Mouse (Mus musculus): ENCODE data around the gene Hmgxb4. TPM values are rescaled to one million over a fixed set of nuclear protein-coding genes. Genes with fewer than 3 reads are reported as not detected.

Hmgxb4 gene
- polyA plus RNA-seq, 1 experiment from 2014 or later = 30.8 TPM

DNA sequence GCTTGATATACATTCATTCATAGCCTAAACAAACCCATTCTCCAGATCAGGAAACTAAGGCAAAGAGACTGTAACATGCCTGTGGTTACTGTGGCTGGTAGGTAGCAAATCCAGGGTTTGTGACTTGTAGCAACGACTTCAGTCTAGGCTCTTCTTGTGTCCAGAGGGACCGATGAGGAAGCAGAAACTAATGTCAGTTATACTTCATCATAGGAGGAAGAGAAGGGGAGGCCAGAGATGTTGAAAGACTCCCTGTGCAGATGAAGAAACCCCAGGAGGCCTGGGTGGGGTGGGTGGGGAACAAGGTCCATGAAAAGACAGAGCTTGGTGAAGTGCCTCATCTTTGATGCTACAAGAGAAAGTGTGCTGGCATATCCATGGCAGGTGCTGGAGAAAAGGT is 62.5 kb downstream of the Hmgxb4 start:
- Histone ChIP-seq H3K4me1 (no peaks in the 10 kb centered on the region), H3K27me3 (replicated peaks) (no peaks in the 10 kb centered on the region), H3K9me3 (no peaks in the 10 kb centered on the region), H3K4me2 (replicated peaks) (no peak overlapping the region), H3K36me3 (peaks cover 6% of the 10 kb centered on the region; the same call in 1 of the 2 replicates), H3K27ac (no peak overlapping the region), H3K9ac (no peak overlapping the region), H3K4me3 (no peak overlapping the region)
- 90% methylated on average over 2 of the region's 2 CpGs for WGBS
- ATAC-seq (ENCODE audit: low FRiP score, low read depth) = no peak

DNA sequence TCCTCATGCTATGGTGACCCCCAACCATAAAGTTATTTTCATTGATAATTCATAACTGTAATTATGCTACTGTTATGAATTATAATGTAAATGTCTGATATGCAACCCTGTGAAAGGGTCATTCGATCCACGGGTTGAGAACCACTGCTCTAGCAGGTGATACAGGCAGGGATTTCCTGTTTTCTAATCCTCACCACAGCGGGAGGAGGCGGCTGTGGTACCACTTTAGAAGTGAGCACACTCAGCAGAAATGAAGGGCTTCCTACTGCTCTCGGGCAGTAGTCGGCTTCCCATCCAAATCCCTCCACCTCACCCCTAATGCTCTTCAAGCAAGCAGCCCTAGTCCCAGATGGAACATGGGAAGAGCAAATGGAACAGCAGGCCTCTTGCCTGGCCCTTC is 66.9 kb downstream of the Hmgxb4 start:
- Histone ChIP-seq H3K9ac (no peak overlapping the region), H3K27me3 (replicated peaks) (no peaks in the 10 kb centered on the region), H3K27ac (no peak overlapping the region), H3K9me3 (no peaks in the 10 kb centered on the region), H3K4me1 (no peaks in the 10 kb centered on the region), H3K4me3 (no peak overlapping the region), H3K4me2 (replicated peaks) (no peak overlapping the region), H3K36me3 (peaks cover 17% of the 10 kb centered on the region)
- no peak for ATAC-seq (ENCODE audit: low FRiP score, low read depth)
- WGBS = 90% methylated on average over 6 of the region's 6 CpGs

DNA sequence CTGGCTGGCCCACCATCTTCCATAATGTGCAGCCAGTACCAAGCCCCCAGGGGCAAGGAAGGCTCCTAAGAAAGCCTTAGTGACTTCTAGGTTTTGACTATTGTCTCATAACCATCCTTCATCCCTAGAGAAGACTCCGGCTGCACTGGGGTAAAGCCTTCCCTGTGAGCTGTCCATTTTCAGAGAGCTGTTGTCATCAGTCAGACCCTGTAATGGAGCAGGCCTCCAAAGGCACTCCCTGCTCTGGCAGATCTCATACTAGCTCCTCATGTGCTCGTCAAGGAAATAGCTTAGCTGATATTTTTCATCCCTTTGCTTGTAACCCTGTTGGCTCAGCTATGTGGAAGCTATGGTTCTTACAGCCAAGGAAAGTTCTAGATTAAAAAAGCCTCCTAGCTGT is 67.7 kb downstream of the Hmgxb4 start:
- no peaks in the 10 kb centered on the region for H3K9me3 ChIP-seq
- H3K27me3 ChIP-seq (replicated peaks) = no peaks in the 10 kb centered on the region
- no peak for ATAC-seq (ENCODE audit: low FRiP score, low read depth)
- 81% methylated on average over 2 of the region's 2 CpGs for WGBS
- H3K9ac ChIP-seq = no peak overlapping the region
- peaks cover 20% of the 10 kb centered on the region for H3K36me3 ChIP-seq
- H3K4me2 ChIP-seq (replicated peaks) = no peak overlapping the region
- H3K4me3 ChIP-seq = no peak overlapping the region
- no peaks in the 10 kb centered on the region for H3K4me1 ChIP-seq
- no peak overlapping the region for H3K27ac ChIP-seq

DNA sequence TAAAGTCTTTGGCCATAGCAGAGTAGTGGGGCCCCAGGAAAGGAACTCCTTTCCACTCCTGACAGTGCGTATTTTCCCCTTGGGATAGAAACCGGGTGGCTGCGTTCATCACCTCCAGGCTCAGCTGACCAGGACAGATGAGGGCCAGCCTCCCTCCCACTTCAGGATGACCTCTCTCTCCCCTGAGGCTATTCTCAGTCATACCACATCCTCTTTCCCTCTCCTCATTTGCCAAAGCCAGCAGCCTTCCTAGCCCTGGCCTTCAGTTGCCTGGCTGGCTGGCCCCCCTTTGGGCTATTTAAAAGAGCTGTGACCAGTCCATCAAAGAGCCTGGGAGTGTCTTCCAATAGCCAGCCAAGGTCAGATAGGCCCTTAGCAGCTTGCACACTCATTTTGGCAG is 70.1 kb downstream of the Hmgxb4 start:
- 76% methylated on average over 3 of the region's 3 CpGs for WGBS
- ATAC-seq (ENCODE audit: low FRiP score, low read depth) = no peak
- H3K4me1 ChIP-seq = no peaks in the 10 kb centered on the region
- H3K4me2 ChIP-seq (replicated peaks) = no peak overlapping the region
- no peak overlapping the region for H3K27ac ChIP-seq
- peaks cover 19% of the 10 kb centered on the region for H3K36me3 ChIP-seq
- no peak overlapping the region for H3K4me3 ChIP-seq
- H3K9ac ChIP-seq = no peak overlapping the region; the same call in 1 of the 2 replicates
- no peaks in the 10 kb centered on the region for H3K9me3 ChIP-seq
- no peaks in the 10 kb centered on the region for H3K27me3 ChIP-seq (replicated peaks)

DNA sequence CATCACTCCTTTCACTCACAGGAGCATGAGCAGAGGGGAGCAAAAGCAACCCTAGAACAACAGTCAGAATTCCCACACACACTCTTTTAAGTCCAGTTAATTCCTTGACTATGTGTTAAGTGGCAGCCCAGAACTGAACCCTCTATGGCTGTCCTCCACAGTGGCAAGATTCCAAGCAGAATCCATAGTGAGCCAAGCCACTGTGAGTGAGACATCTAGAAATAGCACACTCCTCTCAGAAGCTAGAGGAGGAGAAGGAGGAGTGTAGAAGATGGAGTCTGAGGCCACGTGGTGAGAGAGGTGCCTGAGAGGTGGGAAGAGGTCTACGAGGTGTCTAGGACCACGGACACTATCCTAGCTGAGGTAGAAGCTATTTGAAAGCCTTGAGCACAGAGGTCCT is 71.6 kb downstream of the Hmgxb4 start:
- WGBS = 97% methylated on average over 3 of the region's 3 CpGs

DNA sequence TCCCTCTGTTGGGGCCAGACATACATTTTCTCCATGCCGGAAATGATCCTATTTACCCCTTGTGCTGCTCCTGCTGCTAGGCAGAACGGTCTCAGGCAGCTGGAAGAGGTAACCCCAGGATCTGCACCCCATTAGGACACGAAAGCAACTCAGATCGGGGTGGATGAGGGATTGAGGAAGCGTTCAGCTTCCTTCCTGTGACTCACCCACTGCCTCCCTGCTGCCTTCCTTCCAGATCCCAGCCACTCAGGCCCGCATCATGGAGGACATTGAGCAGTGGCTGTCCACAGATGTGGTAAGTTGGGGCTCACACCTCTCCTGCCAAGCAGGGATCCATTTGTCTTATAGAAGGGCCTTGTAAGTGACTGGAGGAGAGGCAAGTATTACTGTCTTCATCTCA is 74.1 kb downstream of the Hmgxb4 start:
- Histone ChIP-seq H3K4me1 (no peaks in the 10 kb centered on the region), H3K4me3 (no peak overlapping the region), H3K36me3 (peaks cover 11% of the 10 kb centered on the region), H3K27ac (no peak overlapping the region), H3K4me2 (replicated peaks) (no peak overlapping the region), H3K9me3 (no peaks in the 10 kb centered on the region), H3K27me3 (replicated peaks) (no peaks in the 10 kb centered on the region), H3K9ac (no peak overlapping the region)
- no peak for ATAC-seq (ENCODE audit: low FRiP score, low read depth)
- 86% methylated on average over 6 of the region's 6 CpGs for WGBS

More for the DNA sequence above, 71.6 kb downstream of the Hmgxb4 start:
- Histone ChIP-seq H3K4me1 (no peaks in the 10 kb centered on the region), H3K36me3 (peaks cover 15% of the 10 kb centered on the region), H3K27me3 (replicated peaks) (no peaks in the 10 kb centered on the region), H3K4me3 (no peak overlapping the region), H3K27ac (no peak overlapping the region), H3K4me2 (replicated peaks) (no peak overlapping the region), H3K9ac (no peak overlapping the region), H3K9me3 (no peaks in the 10 kb centered on the region)
- ATAC-seq (ENCODE audit: low FRiP score, low read depth) = no peak

DNA sequence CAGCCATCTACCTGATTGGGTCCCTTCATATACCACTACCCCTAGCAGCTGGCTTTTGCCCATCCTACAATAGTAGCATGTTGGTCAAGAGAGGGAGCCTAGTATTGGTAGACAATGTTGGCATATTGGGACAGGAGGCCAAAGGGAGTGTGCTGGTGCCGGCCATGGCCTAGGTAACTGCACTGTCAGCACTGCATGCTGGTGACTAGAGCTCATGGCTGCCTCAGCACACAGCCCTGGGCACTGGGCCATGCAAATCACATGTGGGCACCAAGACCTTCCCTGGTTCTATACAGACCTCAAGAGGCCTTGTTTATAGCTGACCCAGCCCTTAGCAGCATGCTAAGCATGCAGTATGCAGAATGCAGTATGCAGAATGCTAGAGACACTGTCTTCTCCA is 77.1 kb downstream of the Hmgxb4 start:
- Histone ChIP-seq H3K9me3 (no peaks in the 10 kb centered on the region), H3K4me3 (no peak overlapping the region), H3K9ac (no peak overlapping the region), H3K27me3 (replicated peaks) (no peaks in the 10 kb centered on the region), H3K4me1 (no peaks in the 10 kb centered on the region), H3K4me2 (replicated peaks) (no peak overlapping the region), H3K36me3 (peaks cover under 1% of the 10 kb centered on the region; the same call in 1 of the 2 replicates), H3K27ac (no peak overlapping the region)
- no peak for ATAC-seq (ENCODE audit: low FRiP score, low read depth)
- 82% methylated on average over 1 of the region's 1 CpGs for WGBS

DNA sequence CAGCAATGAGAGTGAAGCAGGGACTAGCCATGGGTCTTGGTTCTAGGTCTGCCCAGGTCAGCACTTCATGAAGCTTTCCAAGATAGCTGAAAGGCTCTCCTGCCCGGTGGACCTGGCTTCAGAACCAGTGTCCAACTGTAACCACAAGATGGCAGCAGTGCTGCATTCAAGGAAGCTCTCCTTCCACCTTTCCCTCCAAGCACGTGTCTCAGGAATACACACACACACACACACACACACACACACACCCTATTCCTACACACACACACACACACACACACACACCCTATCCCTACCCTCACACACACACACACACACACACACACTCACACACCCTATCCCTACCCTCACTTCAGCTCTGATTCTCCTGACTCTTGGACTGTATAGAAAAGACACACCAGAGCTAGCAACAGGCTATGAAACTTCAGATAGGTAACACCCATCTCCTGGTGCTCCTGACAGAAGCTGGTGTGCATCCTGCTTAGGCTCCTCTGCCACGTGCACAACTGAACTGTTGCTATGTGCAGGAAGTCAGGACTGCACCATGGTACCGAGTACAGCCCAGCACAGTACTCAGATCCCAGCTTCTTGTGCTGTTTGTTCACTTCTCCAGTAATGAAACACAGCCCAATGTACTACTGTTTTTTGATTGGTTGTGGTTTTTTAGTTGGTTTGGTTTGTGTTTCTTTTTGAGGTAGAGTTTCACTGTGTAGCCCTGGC is 78.6 kb downstream of the Hmgxb4 start:
- Histone ChIP-seq H3K27me3 (replicated peaks) (no peaks in the 10 kb centered on the region), H3K4me3 (no peak overlapping the region), H3K4me1 (no peaks in the 10 kb centered on the region), H3K27ac (no peak overlapping the region), H3K36me3 (no peaks in the 10 kb centered on the region; the same call in 1 of the 2 replicates), H3K4me2 (replicated peaks) (no peak overlapping the region), H3K9ac (no peak overlapping the region), H3K9me3 (no peaks in the 10 kb centered on the region)
- peak; percentile 80 for ATAC-seq (ENCODE audit: low FRiP score, low read depth)
- 25% methylated on average over 4 of the region's 4 CpGs for WGBS

DNA sequence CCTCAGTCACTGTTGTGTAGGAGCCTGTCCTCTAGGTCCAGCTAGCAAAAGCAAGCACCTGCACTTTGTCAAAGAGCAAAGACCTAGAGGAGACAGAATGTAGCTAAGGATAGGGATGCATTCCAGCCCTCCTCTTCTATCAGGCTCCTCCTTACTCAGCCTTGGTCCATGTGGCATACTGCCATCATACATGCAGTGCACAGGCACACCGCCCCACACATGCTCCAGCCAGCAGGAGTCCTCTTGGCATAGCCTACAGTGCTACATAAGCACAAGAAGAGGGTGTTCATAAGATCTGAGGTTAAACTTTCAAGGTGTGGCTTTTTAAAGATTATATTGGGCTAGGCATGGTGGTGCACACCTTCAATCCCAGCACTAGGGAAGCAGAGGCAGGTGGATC is 81.7 kb downstream of the Hmgxb4 start:
- Histone ChIP-seq H3K36me3 (no peaks in the 10 kb centered on the region), H3K4me1 (no peaks in the 10 kb centered on the region), H3K9ac (no peak overlapping the region), H3K9me3 (no peaks in the 10 kb centered on the region), H3K27ac (no peak overlapping the region), H3K4me2 (replicated peaks) (no peak overlapping the region), H3K4me3 (no peak overlapping the region), H3K27me3 (replicated peaks) (no peaks in the 10 kb centered on the region)
- ATAC-seq (ENCODE audit: low FRiP score, low read depth) = no peak
- 86% methylated on average over 1 of the region's 1 CpGs for WGBS

DNA sequence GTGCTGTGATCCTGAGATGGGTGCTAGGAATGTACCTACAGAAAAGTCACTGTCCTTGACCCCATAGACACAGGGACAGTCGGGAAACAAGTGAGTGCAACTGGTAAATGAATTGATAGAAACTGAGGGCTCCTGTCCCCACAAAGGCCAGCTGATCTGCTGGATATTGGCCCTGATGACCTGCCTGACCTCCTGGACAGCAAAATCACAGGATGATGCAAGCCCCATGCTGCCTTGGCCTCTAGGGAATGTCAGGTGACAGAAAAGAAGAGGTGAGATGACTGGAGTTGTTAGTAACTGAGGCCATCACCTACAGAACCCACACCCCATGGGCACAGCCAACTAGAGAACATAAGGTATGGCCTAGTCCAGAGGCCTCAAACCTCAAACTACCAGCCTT is 85.1 kb downstream of the Hmgxb4 start:
- WGBS = 83% methylated on average over 1 of the region's 1 CpGs
- H3K36me3 ChIP-seq = no peaks in the 10 kb centered on the region
- no peaks in the 10 kb centered on the region for H3K9me3 ChIP-seq
- ATAC-seq (ENCODE audit: low FRiP score, low read depth) = no peak
- no peaks in the 10 kb centered on the region for H3K27me3 ChIP-seq (replicated peaks)
- no peak overlapping the region for H3K9ac ChIP-seq
- H3K4me3 ChIP-seq = no peak overlapping the region
- H3K4me1 ChIP-seq = no peaks in the 10 kb centered on the region
- H3K27ac ChIP-seq = no peak overlapping the region
- no peak overlapping the region for H3K4me2 ChIP-seq (replicated peaks)

DNA sequence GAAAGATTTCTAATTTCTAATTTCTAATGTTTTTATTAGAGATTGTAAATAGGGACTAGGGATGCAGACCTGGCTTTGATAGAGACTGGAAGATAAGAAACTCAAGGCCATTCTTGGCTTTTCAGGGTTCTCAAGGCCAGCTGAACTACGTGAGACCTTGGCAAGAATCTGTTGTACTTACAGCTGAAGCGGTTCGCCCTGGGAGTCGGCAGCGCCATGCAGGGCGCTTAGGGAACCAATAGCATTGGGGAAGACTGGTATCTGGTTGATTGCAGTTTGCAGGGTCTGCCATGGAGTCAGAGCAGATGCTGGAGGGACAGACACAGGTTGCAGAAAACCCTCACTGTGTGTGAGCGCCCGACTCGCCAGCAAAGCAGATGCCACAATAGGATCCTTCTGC is 85.7 kb downstream of the Hmgxb4 start:
- no peaks in the 10 kb centered on the region for H3K36me3 ChIP-seq
- H3K9me3 ChIP-seq = no peaks in the 10 kb centered on the region
- WGBS = 95% methylated on average over 9 of the region's 9 CpGs
- no peak overlapping the region for H3K27ac ChIP-seq
- H3K9ac ChIP-seq = no peak overlapping the region
- no peaks in the 10 kb centered on the region for H3K27me3 ChIP-seq (replicated peaks)
- H3K4me1 ChIP-seq = peaks cover 4% of the 10 kb centered on the region; the same call in 1 of the 2 replicates
- no peak for ATAC-seq (ENCODE audit: low FRiP score, low read depth)
- H3K4me2 ChIP-seq (replicated peaks) = no peak overlapping the region
- no peak overlapping the region for H3K4me3 ChIP-seq
